Mouse (Mus musculus): ENCODE measurements at regions not wholly inside any gene's neighbourhood (a gene's known extent, or its start where the extent isn't known, plus 50 kb on each side); places are given as distances from the start of the nearest gene placed in this dataset.

DNA sequence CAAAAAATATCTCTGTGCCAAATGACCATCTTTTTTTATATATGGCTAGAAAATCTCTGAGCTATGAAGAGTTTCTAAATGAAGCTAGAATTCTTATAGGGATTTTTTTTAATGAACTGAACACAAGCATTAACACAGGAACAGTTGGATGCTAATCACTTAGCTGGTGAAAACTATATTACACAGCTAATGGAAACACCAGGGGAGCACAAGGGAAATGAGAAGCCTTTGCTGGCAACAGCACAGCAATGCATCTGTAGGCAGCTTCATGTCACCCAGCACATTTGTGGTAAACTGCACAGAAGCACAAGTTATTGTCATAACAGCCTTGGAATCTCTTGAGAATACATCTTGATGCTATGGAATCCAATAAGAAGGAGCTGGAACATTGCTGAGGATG is 154.3 kb upstream of the Setmar start:
- TF ChIP-seq CTCF (IDR thresholded peaks at IDR 0.05; ENCODE audit: borderline replicate concordance, insufficient read depth, low read depth, low read length) = no peak
- TF ChIP-seq POLR2A (IDR thresholded peaks at IDR 0.05; ENCODE audit: borderline replicate concordance, insufficient read depth, low read length) = no peak

Measured in cerebellum, adult 2 months (tissue).